Mouse (Mus musculus) stomach, postnatal 0 days (tissue): Measurements from ENCODE around the gene Tmem38b. TPM values are rescaled to one million over a fixed set of nuclear protein-coding genes. Genes with fewer than 3 reads are reported as not detected.
A peak's percentile ranks its signal among the peaks of the same experiment; 100 is the strongest.

Source experiments
- ATAC-seq: fragments of 200-750 bp; cut with Nextera tagmentation; 2 replicates; pipeline ENCODE4 v1.8.0; 2017; ENCODE audit not compliant: low FRiP score, low TSS enrichment
- DNase-seq: peaks from one replicate; pipeline ENCODE4 v3.0.0-alpha.2; 2016; ENCODE audit warnings: low spot score
- H3K27ac ChIP-seq: fragments of 300-500 bp; sonication (generic); replicated peaks from 2 replicates; pipeline ENCODE4 v1.5.1; 2014; ENCODE audit warnings: mild to moderate bottlenecking, control low read depth
- H3K27me3 ChIP-seq: fragments of 300-500 bp; sonication (generic); 2 replicates; pipeline ENCODE4 v1.6.1; 2014; ENCODE audit warnings: low read length; ENCODE audit not compliant: control insufficient read depth, insufficient read depth
- H3K36me3 ChIP-seq: fragments of 300-500 bp; sonication (generic); 2 replicates; pipeline ENCODE4 v1.6.1; 2014; ENCODE audit warnings: low read length, mixed read lengths; ENCODE audit not compliant: control insufficient read depth, insufficient read depth
- H3K4me1 ChIP-seq: fragments of 300-500 bp; sonication (generic); replicated peaks from 2 replicates; pipeline ENCODE4 v1.6.1; 2014; ENCODE audit warnings: antibody characterized with exemption; ENCODE audit not compliant: control insufficient read depth, insufficient read depth
- H3K4me2 ChIP-seq: fragments of 300-500 bp; sonication (generic); replicated peaks from 2 replicates; pipeline ENCODE4 v1.6.1; 2014; ENCODE audit warnings: low read depth, mild to moderate bottlenecking, control low read depth, moderate library complexity
- H3K4me3 ChIP-seq: fragments of 300-500 bp; sonication (generic); 2 replicates; pipeline ENCODE4 v1.5.1; 2014; ENCODE audit warnings: low read depth, low read length, control low read depth
- H3K9ac ChIP-seq: fragments of 300-500 bp; sonication (generic); 2 replicates; pipeline ENCODE4 v1.6.1; 2014; ENCODE audit warnings: mild to moderate bottlenecking, low read length, control low read depth, mixed read lengths
- H3K9me3 ChIP-seq: fragments of 300-500 bp; sonication (generic); 2 replicates; pipeline ENCODE4 v1.6.1; 2016; ENCODE audit warnings: low read length; ENCODE audit not compliant: control insufficient read depth
- CTCF ChIP-seq: IDR thresholded peaks from 2 replicates; pipeline ENCODE4 v1.5.1; 2016; ENCODE audit warnings: antibody characterized with exemption, low read depth, mild to moderate bottlenecking, moderate library complexity
- EP300 ChIP-seq: optimal IDR thresholded peaks from 2 replicates; pipeline ENCODE3; 2016; ENCODE audit warnings: antibody characterized with exemption
- WGBS: fragments of 180-500 bp; shearing (Covaris S2); extraction: QIAGEN DNeasy Blood & Tissue Kit; methylation state at CpG from one replicate; pipeline ENCODE4 v1.1.7; 2014; 5-methylcytosine and 5-hydroxymethylcytosine counted together
- polyA plus RNA-seq: library from polyadenylated mRNA; unstranded; fragments of >200 nt; fragmentation: Nextera tagmentation; extraction: Ambion mirVana; gene quantifications from 2 replicates; pipeline ENCODE4 v1.2.1, GENCODE M21; 2015

The Tmem38b gene
- polyA plus RNA-seq, 1 experiment from 2014 or later: 10.5 TPM

- Histone ChIP-seq H3K4me2 (no peak overlapping the region), H3K36me3 (no peaks in the 10 kb centered on the region), H3K4me3 (no peak overlapping the region), H3K4me1 (0 out of 2 replicates have a peak, but pooled peaks cover 3% of the 10 kb centered on the region), H3K27me3 (no peaks in the 10 kb centered on the region), H3K9ac (no peak overlapping the region), H3K9me3 (no peaks in the 10 kb centered on the region), H3K27ac (no peak overlapping the region)
- TF ChIP-seq CTCF (no peak), EP300 (no peak)
- 24% methylated on average over 4 of the region's 4 CpGs for WGBS
- no peak for ATAC-seq
- no peak for DNase-seq
Observed at GRCm38 (mm10) chr4:53824831-53825230, 1.0 kb upstream of the Tmem38b start.

GRCm38 (mm10) chr4:53826641-53827248, 900 bp downstream of the Tmem38b start:
- Histone ChIP-seq H3K4me1 (0 out of 2 replicates have a peak, but pooled peaks cover 3% of the 10 kb centered on the region), H3K4me2 (peak overlapping the region; percentile 80), H3K27me3 (no peaks in the 10 kb centered on the region), H3K9me3 (no peaks in the 10 kb centered on the region), H3K9ac (no peak overlapping the region), H3K36me3 (no peaks in the 10 kb centered on the region), H3K4me3 (peak overlapping the region; percentile 93), H3K27ac (no peak overlapping the region)
- 6% methylated on average over 11 of the region's 11 CpGs for WGBS
- ATAC-seq (no peak), DNase-seq (no peak)
- no peak for TF ChIP-seq EP300
- no peak for TF ChIP-seq CTCF

- H3K4me2 ChIP-seq: no peak overlapping the region
- H3K4me3 ChIP-seq: no peak overlapping the region
- 85% methylated on average over 5 of the region's 5 CpGs for WGBS
- 0 out of 2 replicates have a peak, but pooled peaks cover 3% of the 10 kb centered on the region for H3K4me1 ChIP-seq
- TF ChIP-seq EP300: no peak
- no peak; the same call in 1 of the 2 replicates for TF ChIP-seq CTCF
- no peak overlapping the region for H3K27ac ChIP-seq
- H3K27me3 ChIP-seq: no peaks in the 10 kb centered on the region
- ATAC-seq (no peak), DNase-seq (no peak)
- H3K36me3 ChIP-seq: no peaks in the 10 kb centered on the region
- H3K9ac ChIP-seq: no peak overlapping the region
- no peaks in the 10 kb centered on the region for H3K9me3 ChIP-seq
Observed at GRCm38 (mm10) chr4:53827869-53828268, 2.0 kb downstream of the Tmem38b start.

GRCm38 (mm10) chr4:53828914-53829313, 3.1 kb downstream of the Tmem38b start:
- Histone ChIP-seq H3K4me2 (no peak overlapping the region), H3K9ac (no peak overlapping the region), H3K4me1 (0 out of 2 replicates have a peak, but pooled peaks cover 3% of the 10 kb centered on the region), H3K4me3 (no peak overlapping the region), H3K27me3 (no peaks in the 10 kb centered on the region), H3K27ac (no peak overlapping the region), H3K36me3 (no peaks in the 10 kb centered on the region), H3K9me3 (no peaks in the 10 kb centered on the region)
- ATAC-seq (no peak), DNase-seq (no peak)
- 51% methylated on average over 3 of the region's 3 CpGs for WGBS
- TF ChIP-seq EP300 (no peak), CTCF (no peak)

GRCm38 (mm10) chr4:53830016-53830415, 4.2 kb downstream of the Tmem38b start:
- H3K27ac ChIP-seq: no peak overlapping the region
- DNase-seq: no peak
- H3K27me3 ChIP-seq: no peaks in the 10 kb centered on the region
- no peaks in the 10 kb centered on the region for H3K4me1 ChIP-seq
- no peak for ATAC-seq
- no peaks in the 10 kb centered on the region for H3K36me3 ChIP-seq
- H3K4me2 ChIP-seq: no peak overlapping the region
- TF ChIP-seq CTCF: no peak
- TF ChIP-seq EP300: no peak
- no peaks in the 10 kb centered on the region for H3K9me3 ChIP-seq
- H3K4me3 ChIP-seq: no peak overlapping the region
- no peak overlapping the region for H3K9ac ChIP-seq
- 91% methylated on average over 4 of the region's 4 CpGs for WGBS

GRCm38 (mm10) chr4:53830579-53830978, 4.7 kb downstream of the Tmem38b start:
- Histone ChIP-seq H3K27me3 (no peaks in the 10 kb centered on the region), H3K9me3 (no peaks in the 10 kb centered on the region), H3K4me3 (no peak overlapping the region), H3K4me1 (no peaks in the 10 kb centered on the region), H3K36me3 (no peaks in the 10 kb centered on the region), H3K27ac (no peak overlapping the region), H3K4me2 (no peak overlapping the region), H3K9ac (no peak overlapping the region)
- WGBS: 90% methylated on average over 2 of the region's 2 CpGs
- TF ChIP-seq EP300 (no peak), CTCF (no peak)
- ATAC-seq (no peak), DNase-seq (no peak)
